Mouse (Mus musculus) erythroblast, adult 5-6 weeks (primary cell): ENCODE measurements around the gene Bag2. TPM values are rescaled to one million over a fixed set of nuclear protein-coding genes. Genes with fewer than 3 reads are reported as not detected.
A peak's percentile ranks its signal among the peaks of the same experiment; 100 is the strongest.
"Not testable (repeated sequence)": the region's sequence is repeated elsewhere in the genome, so short reads cannot be mapped to it uniquely, and the experiment has no call there.

ENCODE experiments used
- ATAC-seq: replicated peaks from 2 replicates; pipeline ENCODE4 v1.8.0; 2016; ENCODE audit warnings: moderate number of reproducible peaks, mild to moderate bottlenecking, moderate TSS enrichment, inconsistent platforms; ENCODE audit not compliant: poor library complexity, low FRiP score, severe bottlenecking
- total RNA-seq, 2 experiments: library from RNA; stranded (forward) in 1 of 2; stranded (reverse) in 1 of 2; fragments of 150-400 nt in 1 of 2; fragments of 200-764, 138-1000 nt in 1 of 2; gene quantifications; 2 replicates each; pipeline versions ENCODE4 v1.2.3 to v1.2.4; 2015 to 2017; ENCODE audit warnings: low replicate concordance in 2 of 2

The Bag2 gene
- total RNA-seq, 2 experiments from 2014 or later = 9.0 to 10.8 TPM

DNA sequence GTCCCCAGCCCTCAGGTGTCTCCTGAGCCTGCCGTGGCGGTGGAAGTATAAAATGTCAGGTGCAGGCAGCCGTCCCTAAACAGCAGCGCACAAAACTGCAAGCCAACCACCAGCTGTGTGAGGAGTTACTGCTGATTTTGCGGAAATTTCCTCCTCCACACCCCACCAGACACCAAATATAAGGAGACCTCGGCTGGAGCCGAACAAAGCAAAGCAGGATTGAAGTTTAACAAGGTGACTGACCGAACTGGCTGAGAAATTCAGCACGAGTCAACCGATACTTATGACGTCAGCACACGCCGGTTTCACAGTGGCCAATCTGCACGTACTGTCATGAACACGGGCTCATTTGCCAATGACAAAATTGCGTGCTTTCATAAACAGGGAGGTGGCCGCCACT lies 3.5 kb downstream of the Bag2 start:
- no peak for ATAC-seq

DNA sequence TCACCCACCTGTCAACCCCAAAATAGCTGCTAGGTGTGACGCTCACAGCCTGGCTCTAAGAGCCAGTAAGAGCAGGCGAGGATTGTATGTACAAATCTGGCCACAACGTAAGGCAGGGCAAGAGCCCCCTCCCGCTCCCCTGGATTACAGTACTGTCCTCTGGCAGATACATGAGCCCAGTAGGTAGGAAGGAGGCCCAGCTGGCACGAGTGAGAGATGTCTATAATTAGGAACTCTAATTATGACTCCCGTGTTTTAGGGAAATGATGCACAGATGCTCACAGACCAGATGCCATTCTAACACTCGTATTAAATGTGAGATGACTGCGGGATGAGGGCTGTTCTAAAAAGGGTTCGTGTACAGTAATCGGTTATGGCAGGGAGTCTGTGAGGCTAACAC lies 6.3 kb downstream of the Bag2 start:
- ATAC-seq = no peak

DNA sequence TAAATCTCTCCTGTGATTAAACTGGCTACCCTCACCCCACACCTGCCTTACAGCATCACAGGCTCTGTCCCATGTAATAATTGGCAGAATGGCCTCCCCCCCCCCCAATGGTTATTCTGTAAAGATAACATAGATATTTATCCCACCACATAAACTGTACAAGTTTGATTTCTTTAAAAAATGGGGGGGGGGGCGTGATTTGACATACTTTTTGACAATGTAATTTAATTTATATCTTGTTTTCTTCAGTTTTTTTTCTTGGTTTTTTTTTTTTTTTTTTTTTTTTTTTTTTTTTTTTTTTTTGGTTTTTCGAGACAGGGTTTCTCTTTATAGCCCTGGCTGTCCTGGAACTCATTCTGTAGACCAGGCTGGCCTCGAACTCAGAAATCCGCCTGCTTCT lies 7.9 kb downstream of the Bag2 start:
- not testable (repeated sequence) for ATAC-seq

DNA sequence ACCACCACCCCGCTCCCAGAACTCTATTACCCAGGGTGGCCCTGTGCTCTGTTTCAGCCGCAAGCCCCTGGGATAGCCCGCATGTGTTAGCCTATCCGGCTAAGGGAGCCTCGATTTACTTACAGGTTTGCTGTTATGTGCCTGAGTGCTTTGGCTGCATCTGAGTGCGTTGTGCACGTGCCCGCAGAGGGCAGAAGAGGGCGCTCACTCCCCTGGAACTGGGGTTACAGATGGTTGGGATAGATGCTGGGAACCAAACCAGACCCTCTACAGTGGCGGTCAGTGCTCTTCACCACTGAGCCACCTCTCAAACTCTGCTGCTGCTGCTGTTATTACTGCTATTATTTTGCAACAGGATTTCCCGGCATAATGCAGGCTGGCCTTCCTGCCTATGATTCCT lies 8.5 kb downstream of the Bag2 start:
- ATAC-seq = no peak

DNA sequence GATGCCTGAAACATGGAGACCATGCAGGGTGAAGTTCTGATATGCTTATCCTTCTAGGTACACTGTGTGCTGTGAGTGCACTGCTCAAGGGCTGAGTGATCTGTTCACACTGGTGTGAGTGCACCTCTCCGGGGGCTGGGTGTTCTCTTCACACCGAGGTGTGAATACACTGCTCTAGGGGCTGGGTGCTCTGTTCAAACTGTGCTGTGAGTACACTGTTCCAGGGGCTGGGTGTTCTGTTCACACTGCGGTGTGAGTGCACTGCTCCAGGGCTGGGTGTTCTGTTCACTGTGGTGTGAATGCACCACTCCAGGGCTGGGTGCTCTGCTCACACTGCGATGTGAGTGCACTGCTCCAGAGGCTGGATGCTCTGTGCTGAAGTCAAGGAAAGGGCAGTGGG lies 11.7 kb downstream of the Bag2 start:
- no peak for ATAC-seq

GRCm38 (mm10) chr1:33744815-33745214 lies 12.8 kb downstream of the Bag2 start:
- not testable (repeated sequence) for ATAC-seq

- ATAC-seq = peak; percentile 75
Measured at GRCm38 (mm10) chr1:33742903-33743302, 14.7 kb downstream of the Bag2 start.

- ATAC-seq = peak; percentile 86
Measured at GRCm38 (mm10) chr1:33739302-33739701, 18.3 kb downstream of the Bag2 start.

DNA sequence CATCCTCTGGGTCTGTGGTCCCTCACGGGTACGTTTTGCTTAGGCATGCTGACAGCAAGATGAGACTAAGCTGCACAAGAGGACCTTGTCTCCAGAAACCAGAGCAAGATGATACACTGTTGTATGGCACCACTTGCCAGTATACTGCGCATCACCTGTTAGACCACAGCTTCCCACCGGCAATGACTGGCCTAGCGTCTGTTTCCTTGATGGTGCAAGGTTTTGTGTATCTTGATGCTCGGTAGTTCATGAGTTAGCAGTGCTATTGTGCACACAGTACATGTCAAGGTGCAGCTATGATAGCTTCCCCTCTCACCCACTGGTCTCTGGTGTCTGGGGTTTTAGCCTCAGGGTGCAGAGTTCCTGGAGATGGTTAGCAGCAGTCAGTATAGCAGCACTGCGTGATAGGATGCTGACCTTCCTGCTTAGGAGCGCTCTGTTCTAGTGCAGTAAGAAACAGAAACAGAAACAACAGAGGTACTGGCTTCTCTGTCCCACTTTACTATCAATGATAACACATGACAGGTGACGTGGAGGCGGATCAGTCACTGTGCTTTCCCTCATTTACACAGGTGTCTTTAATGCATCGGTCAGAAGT lies 18.8 kb downstream of the Bag2 start:
- ATAC-seq = no peak

DNA sequence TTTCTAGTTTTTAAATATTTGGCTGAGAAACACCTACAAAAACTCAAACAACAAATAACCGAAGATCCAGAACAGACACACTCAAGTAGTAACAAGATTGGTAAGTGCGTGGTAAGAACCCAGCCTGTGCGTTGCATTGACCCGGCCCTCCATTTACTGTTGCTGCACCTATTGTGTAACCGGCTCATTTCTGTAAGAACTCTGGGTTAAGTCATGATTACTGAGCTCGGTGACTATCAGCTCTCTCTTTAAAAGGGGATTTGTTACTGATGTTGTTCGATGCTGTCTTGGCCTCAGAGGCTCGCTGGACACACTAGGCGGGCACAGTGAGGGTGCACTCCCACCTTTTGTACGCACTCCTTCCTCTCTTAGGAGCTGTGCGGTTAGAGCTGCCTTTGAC lies 19.3 kb downstream of the Bag2 start:
- ATAC-seq = no peak

GRCm38 (mm10) chr1:33734001-33734685 lies 23.5 kb downstream of the Bag2 start:
- ATAC-seq = no peak

- ATAC-seq = 0 out of 2 replicates have a peak, but pooled peaks have one; percentile 36
Measured at GRCm38 (mm10) chr1:33733044-33733443, 24.6 kb downstream of the Bag2 start.

DNA sequence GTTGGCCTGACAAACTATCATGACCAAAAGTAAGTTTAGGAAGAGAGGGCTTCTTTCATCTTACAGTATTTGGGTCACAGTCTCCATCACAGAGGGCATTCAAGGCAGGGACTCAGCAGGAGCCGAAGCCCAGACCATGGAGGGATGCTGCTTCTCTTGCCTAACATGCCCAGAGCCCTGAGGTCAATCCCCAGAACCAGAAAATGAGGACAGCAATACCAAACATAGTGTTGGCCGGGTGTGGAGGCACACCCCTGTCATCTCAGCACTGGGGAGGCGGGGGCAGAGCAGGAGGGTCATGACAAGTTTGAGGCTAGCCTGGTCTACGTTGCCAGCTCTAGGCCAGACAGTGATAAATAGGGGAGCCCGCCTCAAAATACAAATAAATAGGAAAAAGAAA lies 32.5 kb downstream of the Bag2 start:
- ATAC-seq = no peak

- ATAC-seq = no peak
Measured at GRCm38 (mm10) chr1:33724516-33724915, 33.1 kb downstream of the Bag2 start.

DNA sequence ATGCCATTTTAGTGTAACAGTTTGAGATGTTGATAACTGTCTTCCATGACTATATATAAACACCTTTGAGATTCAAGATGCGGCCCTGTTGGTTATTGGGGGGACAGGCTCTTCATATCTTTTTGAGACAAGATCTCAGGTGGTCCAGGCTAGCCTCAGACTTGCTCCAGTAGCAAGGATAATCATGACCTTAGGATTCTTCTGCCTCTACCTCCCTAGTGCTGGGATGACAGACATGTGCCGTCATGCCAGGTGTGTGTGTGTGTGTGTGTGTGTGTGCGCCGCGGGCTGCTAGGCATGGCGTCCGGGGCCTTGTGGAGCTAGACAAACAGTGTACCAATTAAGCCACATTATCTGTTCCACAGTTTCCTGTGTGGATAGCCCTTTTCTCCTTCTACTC lies 36.6 kb downstream of the Bag2 start:
- ATAC-seq = no peak

GRCm38 (mm10) chr1:33720231-33720630 lies 37.4 kb downstream of the Bag2 start:
- no peak for ATAC-seq

GRCm38 (mm10) chr1:33719733-33720225 lies 37.8 kb downstream of the Bag2 start, which contains the start of gene Rab23:
TSS of gene Rab23 (plus strand) at chr1:33719887.
- ATAC-seq = peak; percentile 95

DNA sequence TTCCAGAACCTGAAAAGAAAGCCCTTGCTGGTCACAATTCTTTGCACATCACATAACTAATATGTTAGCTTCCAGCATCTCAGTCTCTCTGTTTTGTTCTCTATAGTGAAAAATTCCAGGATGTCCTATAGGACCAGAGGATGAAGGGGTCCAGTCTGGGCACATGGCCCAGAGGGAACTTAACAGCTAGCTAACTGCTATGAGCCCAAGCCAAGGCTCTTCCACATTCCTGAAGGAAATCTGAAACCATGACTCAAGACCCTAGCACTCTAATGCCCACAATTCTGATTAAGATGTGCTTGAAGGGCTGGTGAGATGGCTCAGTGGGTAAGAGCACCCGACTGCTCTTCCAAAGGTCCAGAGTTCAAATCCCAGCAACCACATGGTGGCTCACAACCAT lies 40.0 kb downstream of the Bag2 start:
- no peak for ATAC-seq

DNA sequence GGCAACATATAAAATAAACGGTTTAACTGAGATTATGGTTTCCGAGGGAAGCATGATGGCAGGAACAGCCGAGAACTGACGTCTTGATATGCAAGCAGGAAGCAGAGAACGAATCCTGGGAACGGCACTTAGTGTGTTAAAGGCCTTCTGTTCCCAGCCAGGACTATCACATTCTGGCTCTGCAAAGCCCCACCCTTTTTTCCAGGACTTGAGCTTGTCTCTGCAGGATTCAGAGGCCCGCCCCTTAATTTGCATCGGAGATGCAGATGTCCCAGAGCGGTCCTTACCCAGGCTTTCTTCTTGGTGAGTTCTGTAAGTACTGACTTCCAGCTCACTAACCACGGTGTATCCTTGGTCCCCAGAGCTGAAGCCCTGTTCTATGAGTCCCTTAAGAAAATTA lies 42.8 kb downstream of the Bag2 start:
- ATAC-seq = no peak

DNA sequence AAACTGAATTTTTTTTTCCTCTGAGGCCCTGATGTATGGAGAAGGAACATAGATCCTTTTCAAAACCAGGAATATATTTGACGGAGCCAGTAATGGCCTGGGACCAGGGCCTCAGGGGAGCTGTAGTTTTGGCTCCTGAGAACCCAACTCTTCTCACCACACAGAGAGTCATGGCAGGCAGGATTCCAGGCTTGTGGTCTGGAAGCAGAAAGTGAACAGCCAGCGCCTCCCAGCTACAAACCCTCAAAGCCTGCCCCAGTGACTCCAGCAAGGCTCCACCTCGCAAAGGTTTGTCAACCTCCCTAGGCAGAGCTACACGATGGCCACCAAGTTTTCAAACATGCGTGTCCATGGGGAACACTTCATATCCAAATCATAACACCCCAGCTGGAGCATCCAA lies 45.6 kb downstream of the Bag2 start:
- no peak for ATAC-seq

- ATAC-seq = no peak
Measured at GRCm38 (mm10) chr1:33709615-33710014, 48.0 kb downstream of the Bag2 start.

GRCm38 (mm10) chr1:33701244-33701643 lies 56.4 kb downstream of the Bag2 start:
- no peak for ATAC-seq
